Mouse (Mus musculus) lung, embryonic 16.5 days (tissue): Measurements from ENCODE around the gene Galnt16. TPM values are rescaled to one million over a fixed set of nuclear protein-coding genes. Genes with fewer than 3 reads are reported as not detected.

Experiments used
- ATAC-seq: fragments of 200-750 bp; cut with Nextera tagmentation; 2 replicates; pipeline ENCODE4 v1.8.0; 2017; ENCODE audit warnings: low read depth, mild to moderate bottlenecking, moderate library complexity
- H3K27ac ChIP-seq: fragments of 300-500 bp; sonication (generic); 2 replicates; pipeline ENCODE4 v1.5.1; 2014; ENCODE audit warnings: mild to moderate bottlenecking, control low read depth, low read length
- H3K27me3 ChIP-seq: fragments of 300-500 bp; sonication (generic); 2 replicates; pipeline ENCODE4 v1.6.1; 2014; ENCODE audit warnings: low read depth, low read length, mixed read lengths; ENCODE audit not compliant: control insufficient read depth, insufficient read depth
- H3K36me3 ChIP-seq: fragments of 300-500 bp; sonication (generic); 2 replicates; pipeline ENCODE4 v1.6.1; 2014; ENCODE audit warnings: low read length; ENCODE audit not compliant: control insufficient read depth, insufficient read depth
- H3K4me1 ChIP-seq: fragments of 300-500 bp; sonication (generic); replicated peaks from 2 replicates; pipeline ENCODE4 v1.6.1; 2014; ENCODE audit warnings: low read length, mixed read lengths; ENCODE audit not compliant: control insufficient read depth, insufficient read depth
- H3K4me2 ChIP-seq: fragments of 300-500 bp; sonication (generic); 2 replicates; pipeline ENCODE4 v1.6.1; 2014; ENCODE audit warnings: low read depth, low read length, control low read depth
- H3K4me3 ChIP-seq: fragments of 300-500 bp; sonication (generic); 2 replicates; pipeline ENCODE4 v1.5.1; 2014; ENCODE audit warnings: mild to moderate bottlenecking, low read length, control low read depth
- H3K9ac ChIP-seq: fragments of 300-500 bp; sonication (generic); 2 replicates; pipeline ENCODE4 v1.6.1; 2014; ENCODE audit warnings: low read length, control low read depth
- H3K9me3 ChIP-seq: fragments of 300-500 bp; sonication (generic); 2 replicates; pipeline ENCODE4 v1.6.1; 2016; ENCODE audit warnings: low read length; ENCODE audit not compliant: control insufficient read depth
- WGBS: fragments of 180-500 bp; shearing (Covaris S2); extraction: QIAGEN DNeasy Blood & Tissue Kit; methylation state at CpG from one replicate; pipeline ENCODE4 v1.1.7; 2014; 5-methylcytosine and 5-hydroxymethylcytosine counted together
- polyA plus RNA-seq: library from polyadenylated mRNA; unstranded; fragments of >200 nt; fragmentation: Nextera tagmentation; extraction: Ambion mirVana; gene quantifications from 2 replicates; pipeline ENCODE4 v1.2.1, GENCODE M21; 2015

Gene Galnt16
- polyA plus RNA-seq, 1 experiment from 2014 or later = 13.0 TPM

- Histone ChIP-seq H3K4me1 (no peaks in the 10 kb centered on the region; the same call in 1 of the 2 replicates), H3K27ac (peak overlapping the region; percentile 58), H3K9ac (no peak overlapping the region), H3K4me3 (no peak overlapping the region), H3K27me3 (no peaks in the 10 kb centered on the region), H3K4me2 (0 out of 2 replicates have a peak overlapping the region, but pooled peaks have one; percentile 12), H3K36me3 (peaks cover 5% of the 10 kb centered on the region; the same call in 1 of the 2 replicates), H3K9me3 (no peaks in the 10 kb centered on the region)
- no peak for ATAC-seq
- WGBS = 56% methylated on average over 6 of the region's 6 CpGs
Measured at GRCm38 (mm10) chr12:80658661-80659060, 140.6 kb downstream of the Galnt16 start.

DNA sequence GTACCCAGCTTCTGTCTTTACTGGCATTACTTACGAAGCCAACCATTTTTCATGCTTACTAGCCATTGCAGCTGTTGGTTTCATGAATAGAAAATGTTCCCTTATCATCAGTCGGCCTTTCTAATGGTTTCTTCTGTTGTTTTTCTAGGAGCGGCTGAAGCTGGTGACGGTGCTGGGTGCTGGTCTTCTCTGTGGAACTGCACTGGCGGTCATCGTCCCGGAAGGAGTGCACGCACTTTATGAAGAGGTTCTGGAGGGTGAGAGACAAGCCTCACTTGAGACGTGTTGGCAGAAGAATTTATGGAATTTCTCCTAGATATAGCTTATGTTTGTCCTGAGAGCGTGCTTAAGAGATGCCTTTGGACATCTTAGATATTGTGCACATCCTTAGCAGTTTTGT is 144.2 kb downstream of the Galnt16 start:
- H3K9ac ChIP-seq = no peak overlapping the region
- H3K4me2 ChIP-seq = no peak overlapping the region
- ATAC-seq = no peak
- no peak overlapping the region for H3K27ac ChIP-seq
- H3K4me1 ChIP-seq = no peaks in the 10 kb centered on the region; the same call in 1 of the 2 replicates
- H3K27me3 ChIP-seq = no peaks in the 10 kb centered on the region
- H3K36me3 ChIP-seq = peaks cover 12% of the 10 kb centered on the region; the same call in 1 of the 2 replicates
- 66% methylated on average over 10 of the region's 10 CpGs for WGBS
- H3K4me3 ChIP-seq = no peak overlapping the region
- H3K9me3 ChIP-seq = no peaks in the 10 kb centered on the region

DNA sequence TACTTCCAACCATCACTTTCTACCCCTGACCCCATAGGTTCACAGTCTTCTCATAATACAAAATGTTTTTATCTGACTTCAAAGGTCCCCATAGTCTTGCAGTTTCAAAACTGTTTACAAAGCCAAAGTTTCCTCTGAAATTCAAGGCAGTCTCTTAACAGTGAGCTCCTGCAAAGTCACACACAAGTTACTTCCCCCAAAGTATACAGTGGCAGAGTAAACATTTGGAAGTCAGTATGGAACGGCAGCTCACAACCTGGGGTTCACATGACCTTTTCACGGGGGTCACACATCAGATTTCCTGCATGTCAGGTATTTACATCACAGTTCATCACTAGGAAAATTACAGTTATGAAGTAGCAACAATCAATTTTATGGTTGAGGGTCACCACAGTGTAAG is 145.9 kb downstream of the Galnt16 start:
- no peak overlapping the region for H3K27ac ChIP-seq
- H3K9ac ChIP-seq = no peak overlapping the region
- H3K4me1 ChIP-seq = no peaks in the 10 kb centered on the region
- no peaks in the 10 kb centered on the region for H3K27me3 ChIP-seq
- H3K9me3 ChIP-seq = no peaks in the 10 kb centered on the region
- ATAC-seq = no peak
- H3K4me3 ChIP-seq = no peak overlapping the region
- peaks cover 14% of the 10 kb centered on the region; the same call in 1 of the 2 replicates for H3K36me3 ChIP-seq
- H3K4me2 ChIP-seq = no peak overlapping the region
- whole genome bisulfite sequencing = 22% methylated on average over 2 of the region's 2 CpGs

DNA sequence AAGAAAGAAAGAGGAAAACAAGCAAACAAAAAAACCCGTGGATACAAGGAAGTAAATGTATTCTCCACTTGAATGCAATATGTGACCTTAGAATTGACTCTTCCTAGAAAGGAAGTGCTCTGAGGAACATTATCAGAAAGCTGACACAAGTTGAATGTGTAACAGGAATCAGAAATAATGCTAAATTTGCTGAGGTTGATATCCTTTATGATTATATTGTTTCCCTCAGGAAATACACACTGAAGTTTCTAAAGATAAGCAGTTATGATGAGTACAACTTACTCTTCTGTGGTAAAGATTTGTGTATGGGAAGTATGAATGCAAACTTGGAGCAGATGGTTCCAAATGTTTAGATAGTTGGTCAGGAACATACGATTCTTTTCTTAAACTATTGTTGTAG is 150.3 kb downstream of the Galnt16 start:
- no peak for ATAC-seq
- 72% methylated on average over 2 of the region's 2 CpGs for WGBS
- no peaks in the 10 kb centered on the region for H3K9me3 ChIP-seq
- H3K4me2 ChIP-seq = no peak overlapping the region
- no peak overlapping the region for H3K4me3 ChIP-seq
- H3K36me3 ChIP-seq = peaks cover 10% of the 10 kb centered on the region
- no peak overlapping the region for H3K9ac ChIP-seq
- no peaks in the 10 kb centered on the region for H3K27me3 ChIP-seq
- no peak overlapping the region for H3K27ac ChIP-seq
- no peaks in the 10 kb centered on the region for H3K4me1 ChIP-seq

GRCm38 (mm10) chr12:80673170-80673569 is 155.1 kb downstream of the Galnt16 start:
- Histone ChIP-seq H3K4me3 (no peak overlapping the region), H3K9me3 (no peaks in the 10 kb centered on the region), H3K9ac (no peak overlapping the region), H3K27ac (no peak overlapping the region), H3K4me1 (no peaks in the 10 kb centered on the region), H3K4me2 (no peak overlapping the region), H3K36me3 (peaks cover 12% of the 10 kb centered on the region), H3K27me3 (no peaks in the 10 kb centered on the region)
- peak; percentile 41; the same call in 1 of the 2 replicates for ATAC-seq
- 14% methylated on average over 3 of the region's 3 CpGs for WGBS

Other genes with a start within 250 kb of the Galnt16 start
- gene Dcaf5, start 81.7 kb upstream of the Galnt16 start, polyA plus RNA-seq = 9.8 and 11.6 TPM in 2 replicates
- 29.6 and 30.7 TPM in 2 replicates for gene Exd2, start 55.2 kb upstream of the Galnt16 start, polyA plus RNA-seq
- gene Slc39a9, start 125.6 kb downstream of the Galnt16 start, polyA plus RNA-seq = 30.2 and 30.4 TPM in 2 replicates
- gene Erh, start 126.1 kb downstream of the Galnt16 start, polyA plus RNA-seq = 272 and 278 TPM in 2 replicates
- 3.6 and 4.1 TPM in 2 replicates for gene Plekhd1, start 174.3 kb downstream of the Galnt16 start, polyA plus RNA-seq
- gene Ccdc177, start 242.4 kb downstream of the Galnt16 start, polyA plus RNA-seq = 0.06 TPM in 1 of 2 replicates, not detected in the other